Mouse (Mus musculus): ENCODE results near the gene Msh3. TPM values are rescaled to one million over a fixed set of nuclear protein-coding genes. Genes with fewer than 3 reads are reported as not detected.

The Msh3 gene
- total and polyA plus RNA-seq, 2 experiments from 2014 or later: 18.6 to 19.7 TPM

DNA sequence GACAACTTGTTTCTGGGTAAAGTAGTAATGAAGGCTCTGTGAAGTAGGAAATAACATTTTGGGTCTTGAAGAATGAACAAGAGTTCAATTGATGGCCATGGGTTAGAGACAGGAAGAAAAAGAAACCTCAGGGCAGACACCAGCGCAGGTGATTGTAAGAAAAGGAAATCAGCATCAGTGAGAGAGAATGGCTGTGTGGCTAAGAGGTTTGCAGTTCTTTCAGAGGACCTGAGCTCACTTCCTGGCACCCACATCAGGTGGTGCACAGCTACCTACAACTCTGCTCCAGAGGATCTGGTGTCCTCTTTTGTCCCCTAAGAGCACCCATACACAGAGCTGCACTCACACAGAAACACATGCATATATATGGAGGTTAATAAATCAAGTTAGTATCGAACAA is 110.1 kb downstream of the Msh3 start:
- ATAC-seq (ENCODE audit: low FRiP score) (no peak), DNase-seq (ENCODE audit: low spot score) (no peak)
- WGBS: 96% methylated on average over 2 of the region's 2 CpGs
- Histone ChIP-seq H3K9me3 (ENCODE audit: low read length) (no peaks in the 10 kb centered on the region), H3K4me2 (ENCODE audit: low read depth, low read length, poor library complexity, severe bottlenecking) (no peak overlapping the region), H3K9ac (replicated peaks; ENCODE audit: low read length, poor library complexity, severe bottlenecking) (no peak overlapping the region), H3K36me3 (ENCODE audit: insufficient read depth, low read length) (0 out of 2 replicates have a peak, but pooled peaks cover 3% of the 10 kb centered on the region), H3K27me3 (ENCODE audit: insufficient read depth, low read length) (no peaks in the 10 kb centered on the region), H3K4me3 (ENCODE audit: low read depth, low read length) (no peak overlapping the region), H3K27ac (ENCODE audit: low read depth, low read length) (no peak overlapping the region), H3K4me1 (ENCODE audit: insufficient read depth, low read length) (no peaks in the 10 kb centered on the region)
- TF ChIP-seq CTCF (IDR thresholded peaks at IDR 0.05): no peak

DNA sequence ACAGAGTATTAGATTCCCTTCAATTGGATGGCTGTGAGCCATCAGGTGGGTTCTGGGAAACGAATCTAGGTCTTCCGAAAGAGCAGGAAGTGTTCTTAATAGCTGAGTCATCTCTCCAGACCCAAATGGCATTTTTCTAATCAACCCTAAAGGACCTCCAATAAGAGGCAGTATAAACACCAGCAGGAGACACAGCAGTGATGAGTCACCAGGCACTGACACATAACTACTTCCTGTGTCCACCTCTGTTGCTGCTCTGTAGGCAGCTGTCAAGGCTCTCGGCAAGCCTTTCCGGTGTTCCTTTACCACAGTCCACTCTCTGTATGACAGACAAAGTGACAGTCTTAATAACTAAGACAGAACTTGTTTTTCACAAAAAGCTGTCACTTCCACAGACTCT is 113.4 kb downstream of the Msh3 start:
- H3K9me3 ChIP-seq (ENCODE audit: low read length): no peaks in the 10 kb centered on the region
- no peaks in the 10 kb centered on the region for H3K4me1 ChIP-seq (ENCODE audit: insufficient read depth, low read length)
- DNase-seq (ENCODE audit: low spot score) (no peak), ATAC-seq (ENCODE audit: low FRiP score) (no peak)
- WGBS: 82% methylated on average over 4 of the region's 4 CpGs
- H3K27me3 ChIP-seq (ENCODE audit: insufficient read depth, low read length): no peaks in the 10 kb centered on the region
- H3K27ac ChIP-seq (ENCODE audit: low read depth, low read length): no peak overlapping the region
- no peak overlapping the region for H3K9ac ChIP-seq (replicated peaks; ENCODE audit: low read length, poor library complexity, severe bottlenecking)
- TF ChIP-seq CTCF (IDR thresholded peaks at IDR 0.05): no peak
- H3K4me2 ChIP-seq (ENCODE audit: low read depth, low read length, poor library complexity, severe bottlenecking): no peak overlapping the region
- H3K4me3 ChIP-seq (ENCODE audit: low read depth, low read length): no peak overlapping the region
- 0 out of 2 replicates have a peak, but pooled peaks cover 9% of the 10 kb centered on the region for H3K36me3 ChIP-seq (ENCODE audit: insufficient read depth, low read length)

DNA sequence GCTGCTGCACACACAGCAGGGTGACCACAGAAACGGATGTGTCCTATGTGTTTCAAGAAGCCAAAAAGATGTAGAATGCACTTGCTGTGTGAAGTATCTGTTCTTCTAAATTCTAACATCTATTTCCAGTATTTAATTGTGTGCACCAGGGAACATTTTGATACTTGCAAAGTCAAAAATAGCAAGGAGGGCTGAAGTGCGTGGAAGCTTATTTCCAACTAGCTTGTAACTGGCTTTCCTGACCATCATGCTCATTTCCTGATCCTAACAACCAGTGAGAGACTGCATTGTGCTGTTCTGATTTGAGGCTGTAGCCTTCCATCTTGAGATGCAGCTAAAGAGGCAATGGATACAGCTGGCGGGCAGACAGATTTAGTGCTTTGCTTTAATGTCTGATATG is 116.9 kb downstream of the Msh3 start:
- ATAC-seq (ENCODE audit: low FRiP score) (no peak), DNase-seq (ENCODE audit: low spot score) (no peak)

DNA sequence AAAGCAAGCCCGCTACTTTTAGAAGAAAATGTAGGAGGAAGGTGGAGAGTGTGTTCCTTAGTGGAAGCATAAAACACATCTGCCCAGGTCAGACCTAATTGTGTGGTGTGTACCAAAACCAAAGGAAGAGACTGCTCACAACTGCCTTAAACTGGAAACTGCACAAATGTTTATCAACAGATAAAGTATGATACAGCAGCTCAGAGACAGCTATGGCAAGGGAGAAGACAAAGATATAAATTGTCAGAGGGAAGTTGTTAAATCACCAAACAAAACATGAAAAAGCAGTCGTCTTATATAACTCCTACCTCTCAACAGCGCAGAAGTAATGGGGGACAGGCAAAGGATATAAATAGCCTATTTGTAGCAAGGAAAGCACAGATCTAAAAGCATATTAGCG is 117.8 kb downstream of the Msh3 start:
- TF ChIP-seq CTCF (IDR thresholded peaks at IDR 0.05): no peak
- H3K4me1 ChIP-seq (ENCODE audit: insufficient read depth, low read length): no peaks in the 10 kb centered on the region
- H3K4me2 ChIP-seq (ENCODE audit: low read depth, low read length, poor library complexity, severe bottlenecking): no peak overlapping the region
- no peak overlapping the region for H3K27ac ChIP-seq (ENCODE audit: low read depth, low read length)
- DNase-seq (ENCODE audit: low spot score) (no peak), ATAC-seq (ENCODE audit: low FRiP score) (no peak)
- no peaks in the 10 kb centered on the region for H3K9me3 ChIP-seq (ENCODE audit: low read length)
- H3K36me3 ChIP-seq (ENCODE audit: insufficient read depth, low read length): 0 out of 2 replicates have a peak, but pooled peaks cover 8% of the 10 kb centered on the region
- over 99% methylated on average over 4 of the region's 4 CpGs for WGBS
- H3K4me3 ChIP-seq (ENCODE audit: low read depth, low read length): no peak overlapping the region
- H3K9ac ChIP-seq (replicated peaks; ENCODE audit: low read length, poor library complexity, severe bottlenecking): no peak overlapping the region
- no peaks in the 10 kb centered on the region for H3K27me3 ChIP-seq (ENCODE audit: insufficient read depth, low read length)

More for the DNA sequence above, 116.9 kb downstream of the Msh3 start:
- H3K27ac ChIP-seq (ENCODE audit: low read depth, low read length): no peak overlapping the region
- no peak overlapping the region for H3K4me2 ChIP-seq (ENCODE audit: low read depth, low read length, poor library complexity, severe bottlenecking)
- no peaks in the 10 kb centered on the region for H3K27me3 ChIP-seq (ENCODE audit: insufficient read depth, low read length)
- no peaks in the 10 kb centered on the region for H3K9me3 ChIP-seq (ENCODE audit: low read length)
- H3K36me3 ChIP-seq (ENCODE audit: insufficient read depth, low read length): 0 out of 2 replicates have a peak, but pooled peaks cover 11% of the 10 kb centered on the region
- no peak for TF ChIP-seq CTCF (IDR thresholded peaks at IDR 0.05)
- no peak overlapping the region for H3K9ac ChIP-seq (replicated peaks; ENCODE audit: low read length, poor library complexity, severe bottlenecking)
- WGBS: 87% methylated on average over 3 of the region's 3 CpGs
- H3K4me1 ChIP-seq (ENCODE audit: insufficient read depth, low read length): no peaks in the 10 kb centered on the region
- no peak overlapping the region for H3K4me3 ChIP-seq (ENCODE audit: low read depth, low read length)

DNA sequence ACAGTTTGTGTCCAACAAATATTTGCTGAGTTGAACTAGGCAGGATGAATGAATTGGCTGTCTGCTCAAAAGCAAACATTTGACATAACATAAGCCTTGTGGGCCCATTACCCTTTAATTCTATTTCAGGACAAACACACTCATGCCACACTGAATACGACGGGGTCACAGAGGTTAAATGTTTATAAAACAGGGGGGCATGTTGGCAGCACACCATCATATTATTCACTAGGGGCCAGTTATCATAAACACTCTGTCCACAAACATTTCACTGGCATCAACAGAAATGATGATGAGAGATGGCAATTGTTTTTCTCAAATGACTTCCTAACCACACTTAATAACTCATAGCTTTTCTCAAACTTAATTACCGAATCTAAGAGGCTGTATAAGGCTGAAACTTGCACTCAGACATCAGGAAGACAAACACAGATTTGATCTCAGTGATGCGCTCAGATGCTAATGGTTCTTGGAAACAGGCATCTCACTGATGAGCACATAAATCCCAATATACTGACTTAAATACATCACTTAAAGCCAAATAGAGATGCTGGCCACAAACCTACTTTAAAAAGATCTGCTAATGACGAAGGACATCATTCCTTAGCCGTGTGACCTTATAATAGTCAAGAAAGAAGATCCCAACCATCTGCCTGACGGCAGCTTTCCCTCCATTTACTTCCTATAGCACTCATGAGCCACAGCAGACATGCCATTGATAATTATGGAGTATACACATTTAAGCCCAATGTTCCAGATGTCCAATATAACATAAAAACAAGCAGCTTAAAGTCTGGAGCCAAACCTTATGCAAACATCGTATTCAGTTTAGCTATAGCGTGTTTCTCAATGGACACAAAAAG is 122.5 kb downstream of the Msh3 start:
- ATAC-seq (ENCODE audit: low FRiP score) (no peak), DNase-seq (ENCODE audit: low spot score) (no peak)
- no peak overlapping the region for H3K27ac ChIP-seq (ENCODE audit: low read depth, low read length)

DNA sequence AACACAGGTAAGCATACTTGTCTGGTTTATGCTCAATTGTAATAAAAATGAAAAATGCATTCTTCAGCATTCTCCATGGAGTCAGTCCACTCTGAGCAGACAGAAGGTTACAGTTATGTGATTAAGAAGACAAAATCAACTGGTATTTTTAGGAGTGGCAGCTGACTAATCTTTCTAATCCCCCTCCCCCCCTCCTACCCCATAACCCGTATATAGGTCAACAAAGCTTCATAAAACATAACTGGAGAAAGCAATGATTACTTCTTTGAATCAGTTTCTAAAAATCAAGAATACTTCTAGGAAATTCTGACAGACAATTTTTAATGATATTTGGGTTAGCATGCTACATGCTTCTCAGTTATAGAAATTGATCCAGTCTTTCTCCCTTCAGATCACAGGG is 126.8 kb downstream of the Msh3 start:
- no peaks in the 10 kb centered on the region for H3K4me1 ChIP-seq (ENCODE audit: insufficient read depth, low read length)
- no peaks in the 10 kb centered on the region for H3K36me3 ChIP-seq (ENCODE audit: insufficient read depth, low read length)
- no peak for TF ChIP-seq CTCF (IDR thresholded peaks at IDR 0.05)
- 62% methylated on average over 1 of the region's 1 CpGs for WGBS
- H3K27me3 ChIP-seq (ENCODE audit: insufficient read depth, low read length): no peaks in the 10 kb centered on the region
- H3K27ac ChIP-seq (ENCODE audit: low read depth, low read length): no peak overlapping the region
- no peaks in the 10 kb centered on the region for H3K9me3 ChIP-seq (ENCODE audit: low read length)
- no peak overlapping the region for H3K9ac ChIP-seq (replicated peaks; ENCODE audit: low read length, poor library complexity, severe bottlenecking)
- H3K4me3 ChIP-seq (ENCODE audit: low read depth, low read length): no peak overlapping the region
- H3K4me2 ChIP-seq (ENCODE audit: low read depth, low read length, poor library complexity, severe bottlenecking): no peak overlapping the region
- ATAC-seq (ENCODE audit: low FRiP score) (no peak), DNase-seq (ENCODE audit: low spot score) (no peak)

More for the DNA sequence above, 122.5 kb downstream of the Msh3 start:
- no peak for TF ChIP-seq CTCF (IDR thresholded peaks at IDR 0.05)
- no peak overlapping the region for H3K4me3 ChIP-seq (ENCODE audit: low read depth, low read length)
- no peaks in the 10 kb centered on the region for H3K27me3 ChIP-seq (ENCODE audit: insufficient read depth, low read length)
- WGBS: 94% methylated on average over 9 of the region's 9 CpGs
- no peak overlapping the region for H3K4me2 ChIP-seq (ENCODE audit: low read depth, low read length, poor library complexity, severe bottlenecking)
- H3K9ac ChIP-seq (replicated peaks; ENCODE audit: low read length, poor library complexity, severe bottlenecking): no peak overlapping the region
- H3K36me3 ChIP-seq (ENCODE audit: insufficient read depth, low read length): 0 out of 2 replicates have a peak, but pooled peaks cover 7% of the 10 kb centered on the region
- no peaks in the 10 kb centered on the region for H3K9me3 ChIP-seq (ENCODE audit: low read length)
- H3K4me1 ChIP-seq (ENCODE audit: insufficient read depth, low read length): no peaks in the 10 kb centered on the region
